Mouse (Mus musculus): Measurements from ENCODE around the gene Iffo1.

Iffo1 gene

GRCm38 (mm10) chr6:125145001-125145400, at the start of gene Iffo1:
Gene Iffo1, plus strand, starts transcription at chr6:125145241.
- DNase-seq (ENCODE audit: low spot score): peak; percentile 89

DNA sequence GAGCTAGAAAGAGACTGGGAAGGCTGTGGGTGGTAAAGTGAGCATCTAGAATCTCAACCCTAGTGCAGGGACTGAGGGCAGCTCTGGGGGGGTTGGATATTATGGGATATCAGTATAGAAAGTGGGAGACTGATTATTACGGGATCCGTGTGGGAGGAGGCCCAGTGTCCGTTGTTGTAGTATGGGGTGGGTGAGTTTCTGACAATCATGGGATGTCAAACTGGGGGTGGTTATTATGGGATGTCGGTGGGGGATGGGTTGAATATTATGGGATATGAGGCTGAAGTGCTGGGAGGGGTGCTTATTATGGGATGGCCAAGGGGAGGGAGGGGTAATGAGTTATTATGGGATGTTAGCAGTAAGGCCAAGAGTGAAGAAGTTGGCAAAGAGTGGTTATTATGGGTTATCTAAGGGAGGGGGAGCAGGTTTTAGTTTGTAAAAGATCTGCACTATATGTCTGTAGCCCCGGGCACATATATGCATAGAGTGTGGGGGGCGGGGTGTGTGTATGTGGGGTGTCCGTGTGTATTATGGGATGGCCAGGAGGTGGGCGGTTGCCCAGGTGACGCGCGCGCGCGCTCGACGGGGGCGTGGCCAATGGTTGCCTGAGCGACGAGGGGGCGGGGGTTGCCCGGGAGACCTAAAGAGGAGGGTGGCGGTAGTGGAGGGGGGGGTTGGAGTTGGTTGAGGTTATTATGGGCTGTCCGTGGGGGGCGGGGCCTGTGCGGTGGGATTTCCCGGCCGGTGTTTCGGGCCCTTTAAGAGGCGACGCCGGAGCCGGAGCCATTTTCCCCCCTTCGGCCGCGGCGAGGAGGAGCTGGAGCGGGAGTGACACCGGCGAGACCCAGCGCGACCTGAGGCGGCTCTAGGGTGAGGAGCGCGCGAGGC, 49.4 kb upstream of the Iffo1 start, which contains the start of gene Chd4:
TSS of gene Chd4 (plus strand) at position 591 of the 888 bp plus-strand sequence.
- DNase-seq (ENCODE audit: low spot score): peak; percentile 99

DNA sequence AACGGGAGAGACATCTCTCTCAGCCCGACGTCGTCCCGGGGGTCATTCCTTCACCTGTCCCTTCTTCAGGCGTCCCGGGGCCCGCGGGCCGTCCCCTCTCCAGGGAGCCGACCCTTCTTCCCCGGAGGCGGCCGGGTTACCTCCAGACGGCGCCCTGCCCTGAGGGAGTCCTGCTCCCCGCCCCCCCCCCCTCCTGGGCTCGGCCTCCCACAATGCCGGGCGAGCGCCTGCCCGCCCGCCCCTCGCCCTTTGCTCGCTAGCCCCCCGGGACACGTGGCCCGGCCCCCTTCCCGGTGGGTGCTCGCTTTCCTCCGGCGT, 48.8 kb upstream of the Iffo1 start:
- DNase-seq (ENCODE audit: low spot score): no peak

- DNase-seq (ENCODE audit: low spot score): peak; percentile 85
Measured at GRCm38 (mm10) chr6:125096597-125097345, 48.3 kb upstream of the Iffo1 start.

DNA sequence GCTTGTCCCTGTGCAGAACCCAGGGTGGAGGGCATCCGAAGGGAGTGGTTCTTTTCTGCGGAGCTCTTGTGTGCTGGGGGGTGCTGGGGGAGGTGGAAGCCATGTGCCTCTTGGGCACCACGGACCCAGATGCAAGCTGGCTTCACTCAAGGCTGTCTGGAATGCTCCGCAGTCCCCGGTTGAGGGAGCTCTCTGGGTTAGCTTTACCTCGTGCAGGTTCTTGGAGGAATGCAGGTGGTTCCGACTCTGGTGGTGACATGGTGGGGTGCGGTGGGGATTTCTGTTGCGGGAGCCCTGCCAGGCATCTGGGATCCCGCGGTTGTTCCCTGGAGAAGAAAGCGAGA, 47.7 kb upstream of the Iffo1 start:
- peak; percentile 59 for DNase-seq (ENCODE audit: low spot score)

DNA sequence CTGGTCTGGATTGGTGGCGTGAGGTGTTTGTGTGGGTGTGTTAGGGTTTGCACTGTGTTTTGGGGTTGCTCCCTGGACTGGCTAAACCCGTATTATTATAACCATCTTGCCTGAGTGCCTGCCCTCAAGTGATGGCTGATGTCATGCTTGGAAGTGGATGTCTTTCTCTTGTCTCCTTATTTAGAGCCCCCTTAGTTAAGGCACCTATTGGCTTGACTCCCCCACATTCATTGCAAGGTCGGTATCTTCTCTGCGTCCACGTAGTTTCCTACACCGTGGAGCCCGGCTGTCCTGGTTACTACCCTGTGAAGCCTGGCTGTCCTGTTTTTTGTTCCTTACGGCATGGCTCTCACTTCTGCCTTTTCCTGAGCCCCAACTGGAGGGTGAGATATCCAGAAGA, 47.1 kb upstream of the Iffo1 start:
- DNase-seq (ENCODE audit: low spot score): no peak

GRCm38 (mm10) chr6:125098513-125098912, 46.5 kb upstream of the Iffo1 start:
- no peak for DNase-seq (ENCODE audit: low spot score)

DNA sequence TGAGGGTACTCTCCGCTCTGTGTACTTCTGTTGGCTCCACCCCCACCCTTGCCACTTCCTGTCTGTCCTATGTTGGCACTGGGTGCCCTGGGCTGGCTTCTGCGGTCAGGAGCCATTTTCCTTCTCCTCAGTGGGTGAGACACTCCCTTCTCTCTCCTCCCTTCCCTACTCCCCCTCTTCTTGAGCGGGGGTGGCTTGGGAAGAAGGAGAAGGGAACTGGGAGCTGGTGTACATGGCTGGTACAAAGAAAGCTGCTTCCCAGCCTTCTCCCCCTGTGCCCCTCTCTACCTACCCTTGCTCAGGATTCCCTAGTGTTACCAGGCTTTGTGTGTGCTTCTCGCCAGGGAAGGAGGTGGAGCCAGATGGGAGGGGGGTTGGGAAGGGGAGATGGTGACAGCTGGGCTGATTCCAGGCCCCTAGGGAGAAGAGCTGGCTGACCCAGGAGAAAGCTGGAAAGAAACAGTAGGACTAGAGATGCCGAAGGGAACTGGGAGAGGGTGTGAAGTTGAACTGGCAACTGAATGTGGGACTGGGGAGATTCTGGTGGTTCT, 45.5 kb upstream of the Iffo1 start:
- DNase-seq (ENCODE audit: low spot score): no peak

- DNase-seq (ENCODE audit: low spot score): no peak
Measured at GRCm38 (mm10) chr6:125101444-125101843, 43.6 kb upstream of the Iffo1 start.

DNA sequence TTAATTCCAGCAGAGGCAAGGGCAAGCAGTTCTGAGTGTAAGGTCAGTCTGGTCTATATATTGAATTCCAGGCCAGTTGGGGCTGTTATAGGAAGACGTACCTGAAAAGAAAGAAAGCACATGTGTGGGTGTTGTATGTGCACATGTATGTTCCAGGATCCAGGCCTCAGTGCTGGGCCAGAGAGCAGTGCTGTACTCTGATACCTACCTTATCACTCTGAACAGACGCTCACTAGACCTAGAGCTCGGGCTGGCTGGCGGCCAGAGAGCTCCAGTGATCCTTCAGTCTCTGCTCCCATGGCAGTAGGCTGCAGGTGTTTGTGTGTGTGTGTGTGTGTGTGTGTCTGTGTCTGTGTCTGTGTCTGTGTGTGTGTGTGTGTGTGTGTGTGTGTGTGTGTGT, 40.8 kb upstream of the Iffo1 start:
- DNase-seq (ENCODE audit: low spot score): no peak

DNA sequence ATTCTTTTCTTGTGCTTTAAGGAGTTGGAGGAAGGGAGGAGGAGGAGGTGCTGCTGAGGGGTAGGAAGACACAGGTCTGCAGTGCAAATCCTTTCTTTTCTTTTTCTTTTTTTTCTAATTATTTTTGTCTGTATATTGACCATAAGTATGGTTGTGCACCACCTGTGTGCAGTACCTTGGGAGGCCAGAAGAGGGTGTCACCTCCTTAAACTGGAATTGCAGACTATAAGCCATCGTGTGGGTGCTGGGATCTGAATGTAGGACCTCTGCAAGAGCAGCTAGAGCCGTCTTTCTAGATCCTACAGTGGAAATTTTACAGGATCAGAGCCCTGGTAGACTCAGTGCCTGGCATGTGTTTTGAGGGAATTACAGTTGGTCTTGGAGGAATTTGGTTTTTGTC, 37.3 kb upstream of the Iffo1 start:
- DNase-seq (ENCODE audit: low spot score): no peak

DNA sequence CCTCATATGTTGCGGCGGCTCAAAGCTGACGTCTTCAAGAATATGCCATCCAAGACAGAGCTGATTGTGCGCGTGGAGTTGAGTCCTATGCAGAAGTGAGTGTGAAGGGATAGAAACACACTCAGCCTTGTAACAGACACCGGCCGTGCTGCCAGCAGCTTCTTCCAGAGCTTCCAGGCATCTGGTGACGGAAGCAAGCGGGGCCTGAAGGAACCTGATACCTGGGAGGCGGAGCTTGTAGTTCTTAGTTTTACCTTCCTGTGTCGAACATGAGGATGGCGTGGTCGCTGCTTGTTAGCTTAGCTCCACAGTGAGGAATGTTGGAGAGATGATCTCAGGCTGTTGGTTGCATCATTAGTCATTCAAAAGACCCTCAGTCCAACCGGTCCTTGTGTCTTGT, 35.7 kb upstream of the Iffo1 start:
- no peak for DNase-seq (ENCODE audit: low spot score)

DNA sequence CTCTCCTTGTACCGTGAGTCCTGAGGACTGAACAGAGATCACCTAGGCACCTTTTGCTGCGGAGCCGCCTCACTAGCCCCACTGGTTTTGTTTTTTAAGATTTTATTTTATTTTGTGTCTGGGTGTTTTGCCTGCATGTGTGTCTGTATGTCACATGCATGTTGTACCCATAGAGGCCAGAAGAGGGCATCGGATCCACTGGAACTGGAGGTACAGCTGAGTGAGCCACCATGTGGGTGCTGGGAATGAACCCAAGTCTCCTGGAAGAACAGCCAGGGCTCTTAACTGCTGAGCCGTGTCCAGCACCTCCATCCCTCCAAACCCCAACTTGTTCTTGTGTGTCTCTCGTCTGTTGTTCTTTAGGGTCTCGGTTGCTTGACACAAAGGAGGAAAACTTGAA, 34.1 kb upstream of the Iffo1 start:
- DNase-seq (ENCODE audit: low spot score): peak; percentile 68

DNA sequence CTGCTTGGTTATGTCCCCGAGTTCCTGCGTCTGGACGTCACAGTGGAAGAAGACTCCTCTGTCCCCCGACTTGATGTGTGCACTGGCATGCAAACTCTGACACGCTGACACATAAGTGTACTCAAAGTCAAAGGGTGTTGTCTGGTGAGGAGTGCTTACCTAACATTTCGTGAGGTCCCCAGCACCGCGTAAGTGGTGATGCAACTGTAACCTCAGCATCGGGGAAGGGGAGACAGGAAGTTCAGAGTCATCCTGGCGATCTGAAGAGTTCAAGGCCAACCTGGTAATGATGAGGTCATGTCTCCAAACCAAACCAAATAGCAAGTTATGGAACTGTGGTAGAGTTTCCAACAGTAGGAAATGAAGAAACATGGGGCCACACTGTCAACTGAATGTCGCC, 32.5 kb upstream of the Iffo1 start:
- DNase-seq (ENCODE audit: low spot score): no peak

GRCm38 (mm10) chr6:125119387-125119786, 25.7 kb upstream of the Iffo1 start:
- DNase-seq (ENCODE audit: low spot score): no peak

GRCm38 (mm10) chr6:125128724-125129123, 16.3 kb upstream of the Iffo1 start:
- DNase-seq (ENCODE audit: low spot score): no peak

DNA sequence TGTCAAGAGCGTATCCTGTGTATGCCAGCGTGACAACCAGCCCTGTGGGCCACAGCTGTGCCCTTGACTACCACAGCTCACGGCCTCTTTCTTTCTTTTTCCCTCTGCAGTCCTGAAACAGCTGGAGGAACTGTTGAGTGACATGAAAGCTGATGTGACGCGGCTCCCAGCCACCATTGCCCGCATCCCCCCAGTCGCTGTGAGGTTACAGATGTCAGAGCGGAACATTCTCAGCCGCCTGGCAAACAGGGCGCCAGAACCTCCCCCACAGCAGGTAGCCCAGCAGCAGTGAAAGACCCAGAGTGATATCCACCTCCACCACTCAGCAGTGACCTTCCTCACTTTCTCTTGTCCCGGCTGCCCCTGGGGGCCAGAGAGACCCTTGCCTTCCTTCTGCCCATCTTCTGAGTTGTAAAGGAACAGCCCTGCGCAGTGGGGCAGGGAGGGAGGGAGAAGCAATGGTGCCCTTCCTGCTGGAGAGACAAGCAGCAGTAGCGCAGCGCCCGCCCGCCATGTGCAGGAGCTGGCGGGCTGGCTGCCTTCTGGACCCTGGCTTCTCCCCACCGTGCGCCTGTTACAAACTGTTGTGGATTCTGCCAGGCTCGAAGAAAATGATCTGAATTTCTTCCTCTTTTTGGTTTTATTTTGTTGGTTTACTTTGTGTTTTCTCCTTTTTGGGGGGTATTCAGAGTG, 15.2 kb upstream of the Iffo1 start:
- peak; percentile 53 for DNase-seq (ENCODE audit: low spot score)

DNA sequence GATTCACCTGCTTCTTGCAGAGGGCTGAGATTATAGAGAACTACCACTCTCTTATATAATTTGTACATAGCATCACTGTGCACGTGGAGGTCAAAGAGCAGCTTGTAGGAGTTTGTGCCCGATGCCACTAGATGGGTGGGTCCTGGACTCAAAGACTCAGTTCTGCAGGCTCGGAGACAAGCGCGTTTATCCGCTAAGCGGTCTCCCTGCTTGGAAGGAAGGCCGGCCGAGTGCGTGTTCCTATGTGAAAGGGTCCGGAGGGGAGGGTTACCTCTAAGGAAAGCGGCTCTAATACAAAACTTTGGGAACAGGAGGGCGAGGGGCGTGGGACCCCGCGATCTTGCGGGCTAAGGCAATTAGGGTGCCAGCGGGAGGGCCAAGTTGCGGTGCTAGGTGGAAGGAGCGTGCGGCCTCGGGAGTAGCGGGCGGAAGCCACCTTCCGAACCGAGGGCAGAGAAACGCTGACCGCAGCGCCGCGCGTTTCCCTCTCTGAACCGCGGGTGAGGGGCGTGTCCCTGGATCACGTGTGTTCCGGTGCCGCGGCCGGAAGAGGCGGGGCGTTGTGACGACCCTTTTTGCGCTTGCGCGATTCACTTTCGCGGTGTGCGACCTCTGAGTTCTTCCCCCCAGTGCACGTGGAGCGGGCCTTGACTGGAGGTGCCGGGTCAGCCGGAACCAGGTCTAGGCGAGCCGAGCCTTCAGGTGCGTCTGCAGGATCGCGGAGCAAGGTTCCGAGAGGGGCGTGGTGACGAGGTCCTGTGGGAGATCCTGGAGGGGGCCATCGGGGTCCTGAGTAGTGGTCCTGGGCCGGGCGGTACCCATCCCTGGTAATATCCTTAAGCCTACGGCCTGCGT, 13.5 kb upstream of the Iffo1 start, which contains the start of gene Nop2:
TSS of gene Nop2 (plus strand) at position 608 of the 855 bp plus-strand sequence.
- peak; percentile 94 for DNase-seq (ENCODE audit: low spot score)

DNA sequence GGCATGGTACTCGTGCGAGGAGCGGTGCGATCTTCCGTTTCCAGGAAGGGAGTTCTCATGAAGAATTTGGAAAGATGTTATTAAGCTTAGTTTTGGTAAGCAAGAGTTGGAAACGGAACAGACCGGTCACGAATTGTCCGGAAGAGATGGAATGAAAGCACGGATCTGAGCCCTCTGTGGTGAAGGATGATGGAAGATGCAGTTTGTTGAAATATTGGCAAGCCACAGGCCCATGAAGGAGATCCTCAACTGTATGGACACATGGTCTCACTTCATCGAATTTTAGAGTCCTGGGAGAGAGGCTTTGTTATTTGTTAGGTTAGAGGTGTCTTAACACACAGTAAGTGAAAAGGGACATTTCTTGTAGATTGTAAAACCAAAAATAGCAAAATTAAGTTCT, 12.6 kb upstream of the Iffo1 start:
- DNase-seq (ENCODE audit: low spot score): no peak

DNA sequence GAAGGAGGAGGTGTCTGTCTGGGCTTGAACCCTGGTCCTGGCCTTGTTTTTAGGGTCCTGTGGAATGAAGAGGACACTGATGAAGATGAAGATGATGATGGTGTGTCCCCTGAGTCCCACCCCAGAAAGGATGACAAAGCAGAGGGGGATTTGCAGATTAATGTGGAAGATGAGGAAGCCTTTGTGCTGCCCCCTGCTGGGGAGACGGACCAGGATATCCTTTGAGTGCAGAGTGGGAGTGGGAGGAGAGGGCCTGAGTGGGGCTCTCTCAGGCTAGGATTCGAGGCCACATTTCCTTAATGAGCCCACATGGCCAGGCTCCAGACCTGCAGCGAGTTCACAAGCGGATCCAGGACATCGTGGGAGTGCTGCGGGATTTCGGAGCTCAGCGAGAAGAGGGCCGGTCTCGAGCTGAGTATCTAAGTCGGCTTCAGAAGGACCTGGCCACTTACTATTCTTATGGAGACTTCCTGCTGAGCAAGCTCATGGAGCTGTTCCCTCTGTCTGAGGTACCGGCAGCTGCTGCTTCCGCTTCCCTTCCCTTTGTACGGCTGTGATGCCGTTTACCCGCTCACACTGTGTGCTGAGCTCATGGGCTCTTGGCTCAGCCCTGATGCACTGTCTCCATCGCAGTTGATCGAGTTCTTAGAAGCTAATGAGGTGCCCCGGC, 7.9 kb upstream of the Iffo1 start:
- DNase-seq (ENCODE audit: low spot score): peak; percentile 72

DNA sequence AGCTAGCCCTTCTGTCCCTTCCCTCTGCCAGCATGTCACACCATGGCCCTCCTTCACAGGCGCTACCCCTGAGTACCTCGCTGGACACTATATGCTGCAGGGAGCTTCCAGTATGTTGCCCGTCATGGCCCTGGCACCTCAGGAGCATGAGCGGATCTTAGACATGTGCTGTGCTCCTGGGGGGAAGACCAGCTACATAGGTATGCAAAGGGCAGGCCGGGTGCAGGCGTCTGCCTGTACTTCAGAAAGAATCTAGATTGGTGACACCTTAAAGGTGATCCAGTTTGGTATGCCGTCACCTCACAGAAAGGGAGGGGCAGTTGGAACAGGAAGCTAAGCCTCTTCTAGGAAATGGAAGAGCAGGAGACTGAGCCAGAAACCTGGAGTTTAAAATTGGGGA, 5.3 kb upstream of the Iffo1 start:
- no peak for DNase-seq (ENCODE audit: low spot score)
